7 mouse cellular contexts compared by ENCODE assay signal in the genomic region with DNA sequence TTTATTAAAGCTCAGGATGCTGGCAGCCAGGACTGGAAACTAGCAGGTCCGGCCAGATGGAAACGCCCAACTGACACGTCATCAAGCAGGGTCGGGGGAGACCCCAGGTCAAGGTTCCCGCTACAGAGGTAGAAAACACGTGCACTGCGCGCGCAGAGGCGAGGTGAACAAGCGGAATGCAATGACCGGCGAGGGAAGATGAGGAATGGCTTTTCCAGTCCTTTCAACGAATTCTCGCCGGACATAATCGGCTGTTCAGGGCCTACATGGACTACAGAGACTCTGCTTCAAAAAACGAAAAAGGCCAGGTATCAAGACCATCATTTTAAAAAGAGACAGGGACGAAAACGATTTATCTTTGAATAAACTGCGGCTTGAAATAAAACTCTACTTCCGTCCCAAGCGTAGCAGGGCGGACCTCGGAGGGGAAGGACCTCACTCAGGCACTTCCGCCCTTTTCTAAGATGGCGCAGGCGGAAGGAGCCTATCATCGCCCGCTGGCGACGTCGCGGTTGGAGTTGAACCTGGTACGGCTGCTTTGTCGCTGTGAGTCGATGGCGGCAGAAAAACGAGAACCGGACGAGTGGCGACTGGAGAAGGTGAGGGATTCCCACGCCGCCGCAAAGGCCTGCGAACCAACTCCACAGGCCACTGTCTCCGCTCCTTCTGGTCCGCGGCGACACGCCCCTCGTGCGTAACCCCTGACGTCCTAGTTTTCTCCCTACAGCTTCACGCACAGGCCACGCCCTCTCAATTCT. TPM values are rescaled to one million over a fixed set of nuclear protein-coding genes. Genes with fewer than 3 reads are reported as not detected.
A peak's percentile ranks its signal among the peaks of the same experiment; 100 is the strongest.
DNase-seq lines count a peak whose midpoint lies in the region; ATAC-seq lines count a peak whose summit lies in the region.

A gene (plus strand): TSS at position 78 of the 758 bp plus-strand sequence.

- ATAC-seq in embryonic facial prominence, embryonic 11.5 days (replicated peaks; ENCODE audit: insufficient number of reproducible peaks, low FRiP score, low TSS enrichment, low read depth) = peak; percentile 70
- peak; percentile 77 for ATAC-seq in limb, embryonic 11.5 days (ENCODE audit: insufficient number of reproducible peaks, low FRiP score, low TSS enrichment, low read depth)
- ATAC-seq in midbrain, embryonic 14.5 days (ENCODE audit: low FRiP score, low TSS enrichment) = peak; percentile 77

- H3K36me3 ChIP-seq in embryonic facial prominence, embryonic 11.5 days (replicated peaks; ENCODE audit: control insufficient read depth, insufficient read depth, low read depth, low read length) = no peaks in the 10 kb centered on the region; the same call in 1 of the 2 replicates
- H3K36me3 ChIP-seq in limb, embryonic 11.5 days (ENCODE audit: control insufficient read depth, insufficient read depth, low read length) = peaks cover 2% of the 10 kb centered on the region; the same call in 1 of the 2 replicates
- H3K36me3 ChIP-seq in midbrain, embryonic 14.5 days (ENCODE audit: control insufficient read depth, insufficient read depth, low read length) = peaks cover 12% of the 10 kb centered on the region; the same call in 1 of the 2 replicates

- peak within 1 kb of the TSS; percentile 30; the same call in 1 of the 2 replicates for H3K27ac ChIP-seq in embryonic facial prominence, embryonic 11.5 days (replicated peaks; ENCODE audit: low read depth, low read length)
- peak within 1 kb of the TSS; percentile 63 for H3K27ac ChIP-seq in limb, embryonic 11.5 days (replicated peaks; ENCODE audit: low read depth, low read length)
- H3K27ac ChIP-seq in midbrain, embryonic 14.5 days (replicated peaks; ENCODE audit: low read depth, low read length) = peak within 1 kb of the TSS; percentile 93

- H3K27me3 ChIP-seq in embryonic facial prominence, embryonic 11.5 days (ENCODE audit: control insufficient read depth, insufficient read depth, low read length) = no peaks in the 10 kb centered on the region
- H3K27me3 ChIP-seq in limb, embryonic 11.5 days (ENCODE audit: control insufficient read depth, insufficient read depth, low read length) = no peaks in the 10 kb centered on the region
- no peaks in the 10 kb centered on the region for H3K27me3 ChIP-seq in midbrain, embryonic 14.5 days (ENCODE audit: control insufficient read depth, insufficient read depth, low read length)

- WGBS in embryonic facial prominence, embryonic 11.5 days = 0% methylated on average over 55 of the region's 56 CpGs
- under 1% methylated on average over 56 of the region's 56 CpGs for WGBS in limb, embryonic 11.5 days
- under 1% methylated on average over 56 of the region's 56 CpGs for WGBS in midbrain, embryonic 14.5 days

- 0 out of 2 replicates have a peak, but pooled peaks cover 3% of the 10 kb centered on the region for H3K4me1 ChIP-seq in embryonic facial prominence, embryonic 11.5 days (ENCODE audit: control insufficient read depth, insufficient read depth, low read length)
- peaks cover 3% of the 10 kb centered on the region; the same call in 1 of the 2 replicates for H3K4me1 ChIP-seq in limb, embryonic 11.5 days (ENCODE audit: control insufficient read depth, insufficient read depth, low read length)
- peaks cover 14% of the 10 kb centered on the region for H3K4me1 ChIP-seq in midbrain, embryonic 14.5 days (ENCODE audit: control insufficient read depth, insufficient read depth, low read length)

- DNase-seq in adrenal gland, postnatal 10 days = peak; percentile 93
- DNase-seq in embryonic facial prominence, embryonic 11.5 days (ENCODE audit: low spot score) = peak; percentile 95
- DNase-seq in heart, adult 11 months = peak; percentile 100
- DNase-seq in kidney, adult 18-20 months = peak; percentile 97
- DNase-seq in limb, embryonic 11.5 days (ENCODE audit: low spot score) = peak; percentile 94
- DNase-seq in midbrain, embryonic 14.5 days = peak; percentile 95
- peak; percentile 87 to 89 for DNase-seq in spleen, adult 18-20 months

- peak within 1 kb of the TSS; percentile 53 for H3K9ac ChIP-seq in embryonic facial prominence, embryonic 11.5 days (replicated peaks; ENCODE audit: low read length)
- H3K9ac ChIP-seq in limb, embryonic 11.5 days (ENCODE audit: low read length) = peak within 1 kb of the TSS; percentile 62
- H3K9ac ChIP-seq in midbrain, embryonic 14.5 days (replicated peaks; ENCODE audit: low read length) = peak within 1 kb of the TSS; percentile 52

- peak within 1 kb of the TSS; percentile 56 for H3K4me2 ChIP-seq in embryonic facial prominence, embryonic 11.5 days (ENCODE audit: low read depth, low read length)
- H3K4me2 ChIP-seq in limb, embryonic 11.5 days (ENCODE audit: low read depth, severe bottlenecking) = peak within 1 kb of the TSS; percentile 76
- peak within 1 kb of the TSS; percentile 73 for H3K4me2 ChIP-seq in midbrain, embryonic 14.5 days (ENCODE audit: low read length)

- peak within 1 kb of the TSS; percentile 37 for H3K4me3 ChIP-seq in embryonic facial prominence, embryonic 11.5 days (ENCODE audit: low read depth, low read length)
- H3K4me3 ChIP-seq in limb, embryonic 11.5 days (ENCODE audit: low read depth, low read length) = peak within 1 kb of the TSS; percentile 48
- H3K4me3 ChIP-seq in midbrain, embryonic 14.5 days (replicated peaks; ENCODE audit: low read depth, low read length) = peak within 1 kb of the TSS; percentile 64

- no peaks in the 10 kb centered on the region for H3K9me3 ChIP-seq in embryonic facial prominence, embryonic 11.5 days (replicated peaks; ENCODE audit: control insufficient read depth, low read length)
- no peaks in the 10 kb centered on the region for H3K9me3 ChIP-seq in limb, embryonic 11.5 days (ENCODE audit: control insufficient read depth, low read length)
- no peaks in the 10 kb centered on the region for H3K9me3 ChIP-seq in midbrain, embryonic 14.5 days (ENCODE audit: control insufficient read depth, low read length)

RNA-seq across cellular contexts. Expression of the gene that starts here (rescaled TPM):
- total RNA-seq in adrenal gland, postnatal 10 days (2021) = 100 to 1,000 TPM; 170 to 185 TPM
- 78.0 and 81.0 TPM in 2 replicates for polyA plus RNA-seq in embryonic facial prominence, embryonic 11.5 days (2014; fragmentation: Nextera tagmentation; extraction: Ambion mirVana)
- 92.1 and 95.3 TPM in 2 replicates for polyA plus RNA-seq in limb, embryonic 11.5 days (2014; fragmentation: Nextera tagmentation; extraction: Ambion mirVana)
- 121 TPM in 2 replicates for polyA plus RNA-seq in midbrain, embryonic 14.5 days (2014; fragmentation: Nextera tagmentation; extraction: Ambion mirVana)

Comparison
In these comparisons a context has a peak if more than half of its experiments do, and no peak if none do; other contexts are left out.
1. Peak in every context shown above with its lines: DNase-seq, ATAC-seq, H3K4me3 ChIP-seq and H3K27ac ChIP-seq.
2. H3K27ac ChIP-seq: peak in every context shown above with its lines; median percentile 93 in midbrain, embryonic 14.5 days; 63 in limb, embryonic 11.5 days; 30 in embryonic facial prominence, embryonic 11.5 days.